Mouse (Mus musculus) inflammation-experienced regulatory T-cells, adult 6 months (primary cell): ENCODE results near the gene Acin1. TPM values are rescaled to one million over a fixed set of nuclear protein-coding genes. Genes with fewer than 3 reads are reported as not detected.
A peak's percentile ranks its signal among the peaks of the same experiment; 100 is the strongest.
"Not testable (repeated sequence)": the region's sequence is repeated elsewhere in the genome, so short reads cannot be mapped to it uniquely, and the experiment has no call there.

ENCODE experiments used
- ATAC-seq: one replicate; pipeline ENCODE4 v1.8.0; 2017
- polyA plus RNA-seq, 3 experiments: library from polyadenylated mRNA; unstranded; fragments of 100-300 nt; shearing (Covaris generic); gene quantifications; one replicate each; pipeline ENCODE4 v1.2.1; 2017

The Acin1 gene
- polyA plus RNA-seq, 3 experiments from 2014 or later: 108 to 175 (median 154) TPM

DNA sequence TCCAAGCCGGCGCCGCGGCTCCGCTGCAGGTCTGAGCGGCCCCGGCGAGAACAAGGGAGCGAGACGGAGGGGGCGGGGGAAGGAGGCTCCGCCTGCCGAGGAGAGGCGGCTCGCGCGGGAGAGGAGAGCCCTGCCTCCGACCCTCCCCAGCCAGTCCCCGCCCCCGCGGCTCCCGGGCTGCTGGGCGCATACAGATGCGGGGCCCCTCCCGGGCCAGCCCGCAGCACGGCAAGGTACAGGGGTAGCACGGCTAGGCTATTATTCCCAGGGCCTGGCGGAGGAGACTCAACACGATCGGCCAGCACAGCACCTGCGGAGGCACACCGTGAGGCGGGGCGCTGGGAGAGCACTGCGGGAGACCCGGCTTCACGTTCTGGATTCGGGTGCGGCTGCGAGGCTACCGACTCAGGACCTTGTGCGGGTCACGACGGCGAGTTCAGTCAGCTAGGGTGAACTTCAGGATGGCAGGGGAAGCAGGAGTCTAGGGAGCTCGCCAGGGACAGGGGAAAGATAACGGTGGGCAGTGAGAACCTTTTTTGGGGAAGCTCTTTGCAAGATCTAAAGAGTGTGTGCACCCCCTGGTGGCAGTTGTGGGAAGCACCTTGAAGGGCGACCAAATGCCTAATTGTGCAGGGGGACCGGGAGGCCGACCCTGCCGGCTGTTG lies 45.3 kb downstream of the Acin1 start, which contains the start of gene Cdh24:
Gene Cdh24, minus strand, starts transcription at position 60 of the 665 bp plus-strand sequence.
- ATAC-seq: peak; percentile 92

GRCm38 (mm10) chr14:54640946-54641304 lies 45.8 kb downstream of the Acin1 start, which contains the start of gene Gm17606:
Gm17606 (plus strand) TSS chr14:54640952.
- ATAC-seq: no peak

DNA sequence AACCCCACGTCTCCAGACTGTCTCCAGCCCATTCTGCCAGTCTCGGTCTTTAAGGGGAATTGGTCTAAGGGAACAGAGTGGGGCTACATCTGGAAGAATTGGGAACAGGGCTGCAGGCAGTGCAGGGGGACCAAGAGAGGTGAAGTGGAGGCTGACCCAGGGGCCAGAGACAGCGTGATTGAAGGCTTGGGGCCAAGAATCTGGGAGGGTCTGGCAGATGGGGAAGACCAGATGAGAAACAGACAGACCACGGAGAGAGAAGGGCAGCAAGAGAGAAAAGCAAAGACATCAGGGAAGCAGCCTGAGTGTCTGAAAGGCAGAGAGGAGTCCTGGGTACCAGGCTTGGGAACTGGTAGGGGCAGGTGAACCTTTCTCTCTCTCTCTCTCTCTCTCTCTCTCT lies 46.6 kb downstream of the Acin1 start:
- no peak for ATAC-seq

GRCm38 (mm10) chr14:54638210-54638609 lies 48.5 kb downstream of the Acin1 start:
- no peak for ATAC-seq

GRCm38 (mm10) chr14:54636954-54637353 lies 49.8 kb downstream of the Acin1 start:
- no peak for ATAC-seq

DNA sequence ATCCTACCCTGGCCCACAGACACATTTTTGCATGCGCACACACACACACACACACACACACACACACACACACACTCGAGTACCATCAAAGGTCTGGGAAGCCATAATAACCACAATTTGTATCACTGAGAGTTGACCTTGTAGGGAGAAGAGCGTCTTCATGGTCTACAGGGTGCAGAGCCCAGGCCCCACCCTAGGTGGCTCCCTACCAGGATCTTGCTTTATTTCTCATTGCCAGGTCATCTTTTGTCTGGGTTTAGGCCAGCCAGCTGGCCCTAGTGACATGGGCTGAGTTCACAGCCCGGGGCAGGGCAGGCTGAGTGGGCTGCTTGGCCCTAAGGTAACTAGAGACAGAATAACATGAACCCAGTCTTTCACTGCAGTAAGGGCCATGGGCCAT lies 52.5 kb downstream of the Acin1 start:
- no peak for ATAC-seq

DNA sequence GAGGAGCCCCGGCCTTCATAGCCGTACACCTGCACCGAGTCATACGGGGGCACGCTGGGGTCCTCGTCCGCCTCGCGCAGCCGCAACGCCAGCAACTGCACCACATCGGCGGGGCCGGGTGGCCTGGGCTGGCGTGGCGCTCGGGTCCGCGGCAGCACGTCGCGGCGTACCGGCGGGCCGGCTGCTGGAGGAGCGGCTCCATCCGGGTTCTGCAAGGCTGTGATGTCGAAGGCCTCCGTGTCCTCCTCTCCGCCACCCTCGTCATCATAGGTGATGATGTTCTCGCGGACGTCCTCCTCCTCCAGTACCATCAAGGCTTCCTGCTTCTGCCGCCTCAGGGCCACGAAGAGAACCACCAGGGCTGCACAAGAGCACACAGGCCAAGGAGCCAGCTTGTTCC lies 54.5 kb downstream of the Acin1 start:
- ATAC-seq: no peak

DNA sequence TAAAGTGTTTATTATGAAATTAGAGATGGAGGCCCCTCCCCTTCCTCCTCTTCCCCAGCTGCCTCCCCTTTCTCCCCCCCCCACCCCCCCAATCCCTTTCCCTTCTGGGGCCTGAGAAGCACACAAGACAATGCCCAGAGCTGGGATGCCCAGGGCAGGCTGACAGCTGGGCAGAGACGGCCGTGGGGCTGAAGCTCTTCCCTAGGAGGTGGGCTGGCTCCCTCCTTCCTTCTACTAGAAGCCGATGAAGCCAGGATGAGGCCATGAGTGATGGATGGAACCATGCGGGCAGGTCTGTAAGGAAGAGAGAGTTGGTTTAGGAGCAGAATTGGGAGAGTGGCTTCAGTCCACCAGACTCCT lies 55.5 kb downstream of the Acin1 start:
- no peak for ATAC-seq

GRCm38 (mm10) chr14:54630583-54631239 lies 56.0 kb downstream of the Acin1 start:
- ATAC-seq: no peak

DNA sequence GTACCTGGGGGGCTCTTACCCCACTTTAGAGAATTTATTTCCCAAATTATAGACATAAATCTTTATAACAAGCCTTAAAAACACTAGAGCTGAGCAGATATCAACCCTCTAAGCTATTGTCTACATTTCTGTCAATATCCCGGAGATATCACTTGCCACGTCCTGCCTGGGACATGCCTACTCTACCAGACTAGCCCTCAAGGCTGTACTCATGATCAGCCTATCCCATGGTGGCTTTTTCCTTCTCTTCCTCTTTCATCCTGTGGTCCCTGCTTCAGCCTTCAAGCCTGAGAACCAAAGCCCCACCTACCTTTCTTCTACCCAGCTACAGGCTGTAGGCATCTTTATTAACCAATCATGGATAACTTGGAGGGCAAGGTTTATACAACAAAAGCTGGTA lies 56.9 kb downstream of the Acin1 start:
- ATAC-seq: no peak

DNA sequence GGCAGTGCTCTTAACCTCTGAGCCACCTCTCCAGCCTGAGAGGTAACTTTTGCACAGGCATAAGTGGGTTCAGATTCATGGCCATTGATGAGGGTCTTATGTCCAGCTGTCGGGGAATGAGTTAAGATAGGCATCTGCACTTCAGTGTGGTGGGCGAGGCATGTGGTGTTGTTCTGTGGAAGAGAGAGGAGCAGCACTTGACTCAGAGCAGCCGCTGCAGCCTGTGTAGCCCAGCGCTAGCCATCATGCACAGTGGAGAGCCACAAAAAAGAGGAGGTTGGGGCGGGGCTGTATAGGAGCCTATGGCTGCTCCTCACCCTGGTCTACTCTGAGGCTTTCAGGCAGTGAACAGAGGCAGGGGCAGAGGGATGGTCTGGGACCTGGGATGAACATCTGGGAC lies 58.6 kb downstream of the Acin1 start:
- no peak for ATAC-seq

GRCm38 (mm10) chr14:54624976-54625375 lies 61.8 kb downstream of the Acin1 start:
- no peak for ATAC-seq

- no peak for ATAC-seq
Observed at GRCm38 (mm10) chr14:54623334-54623733, 63.4 kb downstream of the Acin1 start.

DNA sequence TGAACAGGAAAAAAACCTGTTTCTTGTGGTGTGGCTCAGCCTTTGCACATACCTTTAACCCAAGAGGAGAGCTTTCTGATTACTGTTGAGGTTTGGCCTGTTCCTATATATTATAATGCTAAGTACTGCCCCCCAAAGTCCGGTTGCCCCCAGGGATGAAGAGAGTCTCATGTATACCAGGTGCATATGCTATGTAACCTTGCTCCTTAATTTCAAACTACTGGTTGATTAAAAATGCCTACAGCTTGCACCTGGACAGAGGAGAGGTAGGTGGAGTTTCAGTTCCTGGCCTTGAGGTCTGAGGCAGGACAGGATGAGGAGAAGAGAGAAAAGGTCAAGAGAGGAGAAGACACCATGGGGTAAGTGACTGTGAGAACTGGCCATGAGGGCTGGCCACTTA lies 65.6 kb downstream of the Acin1 start, which contains the start of gene Psmb11:
Gene Psmb11, plus strand, starts transcription at position 301 of the 400 bp plus-strand sequence.
- no peak for ATAC-seq

DNA sequence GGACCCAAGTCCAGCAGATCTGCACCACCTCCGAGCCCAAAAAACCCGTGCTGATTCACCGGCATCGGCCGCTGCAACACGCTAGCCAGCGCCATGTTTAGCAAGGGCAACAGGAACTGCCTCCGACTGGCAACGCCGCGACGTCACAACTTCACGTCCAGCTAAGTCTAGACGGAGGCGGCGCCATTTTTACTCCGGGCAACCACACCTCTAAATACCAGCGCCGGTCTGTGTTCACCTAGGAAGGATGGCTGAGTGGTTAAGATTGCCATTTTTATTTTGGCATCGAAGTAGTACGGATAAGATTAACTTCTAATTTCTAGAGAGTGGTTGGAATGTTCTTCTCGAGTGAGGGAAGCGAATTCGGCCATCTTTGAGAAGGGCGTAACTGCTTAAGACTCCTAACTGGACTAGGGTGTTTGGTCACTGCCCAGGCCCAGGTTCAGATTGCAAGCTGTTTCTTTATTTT lies 68.8 kb downstream of the Acin1 start, which contains the start of gene Psmb5:
Gene Psmb5, minus strand, starts transcription at position 126 of the 469 bp plus-strand sequence.
- ATAC-seq: peak; percentile 98

DNA sequence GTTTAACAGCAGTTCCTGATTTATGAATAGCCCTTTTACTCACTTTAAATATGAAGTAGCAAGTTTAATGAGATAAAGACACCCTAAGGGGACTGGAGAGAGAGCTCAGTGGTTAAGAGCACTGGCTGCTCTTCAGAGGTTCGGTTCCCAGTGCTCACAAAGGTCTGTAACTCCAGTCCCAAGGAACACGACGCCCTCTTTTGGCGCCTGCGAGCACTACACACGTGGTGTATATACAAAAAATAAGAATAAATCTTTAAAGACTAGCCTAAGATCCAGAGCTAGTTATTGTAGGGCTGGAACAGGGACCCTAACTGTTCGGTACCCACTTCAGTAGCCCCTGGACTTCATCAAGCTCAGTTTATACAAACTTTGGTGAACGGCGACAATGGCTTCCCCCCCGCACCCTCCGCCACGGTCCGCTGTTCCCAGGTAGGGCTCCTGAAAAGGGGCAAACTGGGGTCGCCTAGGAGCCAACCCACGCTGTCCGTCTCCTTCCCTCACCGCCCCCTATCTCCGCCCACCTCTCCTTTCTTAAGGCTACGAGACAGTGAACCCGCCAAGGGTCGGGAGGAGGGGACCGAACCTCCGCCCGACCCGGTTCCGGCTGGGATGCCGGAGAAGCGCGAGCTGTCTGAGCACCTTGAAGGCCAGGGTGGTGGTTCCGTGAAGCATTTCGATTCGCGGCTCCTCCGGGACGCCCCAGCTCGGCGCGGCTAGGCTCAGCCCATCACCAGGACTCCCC lies 69.4 kb downstream of the Acin1 start:
- ATAC-seq: peak; percentile 61

DNA sequence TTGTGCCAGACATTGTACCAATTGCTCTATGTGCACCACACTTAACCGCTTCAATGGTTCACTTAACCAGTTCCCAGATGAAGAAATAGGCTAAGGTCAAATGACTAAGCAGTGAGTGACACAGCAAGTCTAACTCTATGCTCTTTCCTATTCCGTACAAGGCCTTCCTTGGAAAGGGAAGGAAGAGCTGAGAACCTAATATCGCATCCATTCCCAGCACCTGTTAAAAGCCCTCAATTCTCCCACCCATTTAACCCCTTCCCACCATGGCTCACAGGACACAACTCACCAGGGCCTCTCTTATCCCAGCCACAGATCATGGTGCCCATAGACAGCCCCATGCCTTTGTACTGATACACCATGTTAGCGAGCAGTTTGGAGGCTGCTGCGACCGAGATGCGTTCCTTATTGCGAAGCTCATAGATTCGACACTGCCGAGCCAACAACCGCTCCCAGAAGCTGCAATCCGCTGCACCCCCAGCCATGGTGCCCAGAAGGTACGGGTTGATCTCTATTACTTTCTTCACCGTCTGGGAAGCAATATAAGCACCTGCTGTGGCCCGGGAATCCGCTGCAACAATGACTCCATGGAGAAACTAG lies 70.4 kb downstream of the Acin1 start:
- no peak for ATAC-seq

DNA sequence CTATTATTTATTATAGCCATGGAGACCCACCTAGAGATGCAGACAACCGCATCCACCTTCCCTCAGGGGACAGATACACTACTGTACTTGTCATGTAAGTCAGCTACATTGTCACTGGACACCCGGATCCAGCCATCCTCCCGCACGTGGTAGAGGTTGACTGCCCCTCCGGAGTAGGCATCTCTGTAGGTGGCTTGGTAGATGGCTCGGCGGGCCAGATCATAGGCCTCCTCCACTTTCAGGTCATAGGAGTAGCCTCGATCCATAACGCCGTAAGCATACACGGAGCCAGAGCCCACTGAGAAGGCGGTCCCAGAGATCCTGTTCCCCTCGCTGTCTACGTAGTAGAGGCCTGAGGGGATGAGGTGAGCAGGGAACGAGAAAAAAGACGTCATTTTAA lies 72.6 kb downstream of the Acin1 start:
- ATAC-seq: not testable (repeated sequence)

DNA sequence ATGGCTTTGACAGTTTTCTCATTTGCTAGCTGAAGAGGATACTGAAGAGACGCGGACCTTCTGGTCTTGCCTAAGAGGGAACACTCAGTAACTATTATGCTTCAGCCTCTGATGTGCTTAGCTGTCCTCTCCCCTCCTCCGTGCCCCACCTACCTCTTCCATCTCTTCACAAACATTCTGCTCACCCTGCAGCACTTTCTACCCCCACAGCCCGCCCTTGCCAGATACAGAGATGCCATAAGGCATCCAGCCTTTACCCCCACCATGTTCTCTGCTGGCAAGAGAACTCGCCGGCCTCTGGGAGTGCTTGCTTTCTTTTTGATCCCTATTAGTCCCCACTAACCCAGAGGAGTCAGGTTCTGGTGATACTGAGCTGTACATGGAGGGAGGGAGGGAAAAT lies 76.1 kb downstream of the Acin1 start:
- no peak for ATAC-seq

GRCm38 (mm10) chr14:54609962-54610361 lies 76.8 kb downstream of the Acin1 start:
- ATAC-seq: peak; percentile 35

GRCm38 (mm10) chr14:54609245-54609644 lies 77.5 kb downstream of the Acin1 start:
- no peak for ATAC-seq

- ATAC-seq: no peak
Observed at GRCm38 (mm10) chr14:54607226-54607625, 79.5 kb downstream of the Acin1 start.

DNA sequence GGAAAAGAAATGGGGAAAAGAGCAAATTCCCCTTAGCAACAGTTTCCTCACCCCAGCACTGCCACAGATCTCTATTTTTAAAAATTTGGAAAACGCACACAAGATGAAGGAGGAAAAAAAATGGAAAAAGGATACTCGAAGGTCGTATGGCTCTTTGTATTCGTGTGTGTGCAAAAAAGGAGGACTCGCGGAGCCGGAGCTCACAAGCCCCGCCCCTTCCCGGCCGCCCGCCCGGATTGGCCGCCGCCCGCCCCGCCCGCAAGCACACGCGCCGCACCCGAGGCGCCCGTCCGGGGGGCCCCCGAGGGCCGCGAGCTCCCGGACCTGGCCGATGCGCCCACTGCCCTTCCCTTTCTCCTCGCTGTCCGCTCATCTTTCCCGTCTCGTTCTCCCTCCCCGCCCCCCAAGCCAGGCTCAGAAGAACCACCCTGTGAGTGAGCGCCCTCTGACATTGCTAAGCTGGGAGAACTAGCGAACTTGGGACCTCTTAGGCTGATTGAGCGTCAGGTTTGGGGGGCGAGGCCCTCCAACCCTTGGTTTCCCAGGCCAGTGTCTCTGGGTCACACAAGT lies 80.9 kb downstream of the Acin1 start, which contains the start of gene 4931414P19Rik:
Gene 4931414P19Rik, minus strand, starts transcription at position 242 of the 570 bp plus-strand sequence.
- ATAC-seq: peak; percentile 32
